Mouse (Mus musculus): Measurements from ENCODE around the gene Gale. TPM values are rescaled to one million over a fixed set of nuclear protein-coding genes. Genes with fewer than 3 reads are reported as not detected.
A peak's percentile ranks its signal among the peaks of the same experiment; 100 is the strongest.
"Not testable (repeated sequence)": the region's sequence is repeated elsewhere in the genome, so short reads cannot be mapped to it uniquely, and the experiment has no call there.

Gene Gale
- total and polyA plus RNA-seq, 3 experiments = 4.3 to 23.3 (median 10.9) TPM

- Histone ChIP-seq H3K36me3 (replicated peaks) (peaks cover 83% of the 10 kb centered on the region), H3K9me3 (replicated peaks) (peaks cover 2% of the 10 kb centered on the region; the same call in 1 of the 2 replicates), H3K27me3 (ENCODE audit: insufficient read depth, low read length) (no peaks in the 10 kb centered on the region), H3K4me3 (ENCODE audit: low read depth, low read length) (no peak overlapping the region), H3K4me1 (ENCODE audit: insufficient read depth, low read depth, low read length) (peaks cover 22% of the 10 kb centered on the region)
- ATAC-seq (ENCODE audit: extremely low read depth, insufficient number of reproducible peaks, low FRiP score, poor library complexity, severe bottlenecking) = no peak
- TF ChIP-seq TAL1 (conservative IDR thresholded peaks at IDR 0.05; ENCODE audit: low read depth, low read length) (no peak), POLR2AphosphoS5 (IDR thresholded peaks at IDR 0.05; ENCODE audit: insufficient replicate concordance, low read depth, low read length) (no peak), CTCF (IDR thresholded peaks at IDR 0.05; ENCODE audit: low read depth, low read length) (no peak), GATA2 (IDR thresholded peaks at IDR 0.05; ENCODE audit: borderline replicate concordance, low read depth, low read length) (no peak), GATA1 (IDR thresholded peaks at IDR 0.05; ENCODE audit: borderline replicate concordance, low read length) (no peak)
- no peak for DNase-seq (ENCODE audit: low spot score)
Measured at GRCm38 (mm10) chr4:135938858-135939257, 24.7 kb upstream of the Gale start.

- not testable (repeated sequence) for ATAC-seq (ENCODE audit: extremely low read depth, insufficient number of reproducible peaks, low FRiP score, poor library complexity, severe bottlenecking); H3K9me3 ChIP-seq (replicated peaks); H3K4me3 ChIP-seq (ENCODE audit: low read depth, low read length); DNase-seq (ENCODE audit: low spot score); H3K27me3 ChIP-seq (ENCODE audit: insufficient read depth, low read length)
- H3K36me3 ChIP-seq (replicated peaks) = peaks cover 65% of the 10 kb centered on the region
- peak; percentile 20; the same call in 1 of the 2 replicates for TF ChIP-seq CTCF (IDR thresholded peaks at IDR 0.05; ENCODE audit: low read depth, low read length)
- H3K4me1 ChIP-seq (ENCODE audit: insufficient read depth, low read depth, low read length) = peaks cover 16% of the 10 kb centered on the region
Measured at GRCm38 (mm10) chr4:135941026-135941425, 22.5 kb upstream of the Gale start.

GRCm38 (mm10) chr4:135942193-135942592 lies 21.3 kb upstream of the Gale start:
- Histone ChIP-seq H3K27me3 (ENCODE audit: insufficient read depth, low read length) (no peaks in the 10 kb centered on the region), H3K9me3 (replicated peaks) (peaks cover 2% of the 10 kb centered on the region; the same call in 1 of the 2 replicates), H3K4me1 (ENCODE audit: insufficient read depth, low read depth, low read length) (peaks cover 23% of the 10 kb centered on the region), H3K36me3 (replicated peaks) (peaks cover 53% of the 10 kb centered on the region), H3K4me3 (ENCODE audit: low read depth, low read length) (no peak overlapping the region)
- ATAC-seq (ENCODE audit: extremely low read depth, insufficient number of reproducible peaks, low FRiP score, poor library complexity, severe bottlenecking) (no peak), DNase-seq (ENCODE audit: low spot score) (no peak)
- TF ChIP-seq GATA2 (IDR thresholded peaks at IDR 0.05; ENCODE audit: borderline replicate concordance, low read depth, low read length) = no peak

GRCm38 (mm10) chr4:135943389-135943788 lies 20.1 kb upstream of the Gale start:
- no peaks in the 10 kb centered on the region for H3K27me3 ChIP-seq (ENCODE audit: insufficient read depth, low read length)
- no peak overlapping the region for H3K4me3 ChIP-seq (ENCODE audit: low read depth, low read length)
- TF ChIP-seq POLR2AphosphoS5 (IDR thresholded peaks at IDR 0.05; ENCODE audit: insufficient replicate concordance, low read depth, low read length) (no peak), GATA2 (IDR thresholded peaks at IDR 0.05; ENCODE audit: borderline replicate concordance, low read depth, low read length) (no peak), TAL1 (conservative IDR thresholded peaks at IDR 0.05; ENCODE audit: low read depth, low read length) (no peak), CTCF (IDR thresholded peaks at IDR 0.05; ENCODE audit: low read depth, low read length) (no peak), GATA1 (IDR thresholded peaks at IDR 0.05; ENCODE audit: borderline replicate concordance, low read length) (no peak)
- peaks cover 49% of the 10 kb centered on the region for H3K36me3 ChIP-seq (replicated peaks)
- DNase-seq (ENCODE audit: low spot score) (no peak), ATAC-seq (ENCODE audit: extremely low read depth, insufficient number of reproducible peaks, low FRiP score, poor library complexity, severe bottlenecking) (no peak)
- H3K4me1 ChIP-seq (ENCODE audit: insufficient read depth, low read depth, low read length) = peaks cover 31% of the 10 kb centered on the region
- H3K9me3 ChIP-seq (replicated peaks) = peaks cover 2% of the 10 kb centered on the region; the same call in 1 of the 2 replicates

- DNase-seq (ENCODE audit: low spot score) (no peak), ATAC-seq (ENCODE audit: extremely low read depth, insufficient number of reproducible peaks, low FRiP score, poor library complexity, severe bottlenecking) (no peak)
- H3K4me3 ChIP-seq (ENCODE audit: low read depth, low read length) = peak overlapping the region; percentile 92; the same call in 1 of the 2 replicates
- H3K36me3 ChIP-seq (replicated peaks) = peaks cover 47% of the 10 kb centered on the region
- H3K27me3 ChIP-seq (ENCODE audit: insufficient read depth, low read length) = no peaks in the 10 kb centered on the region
- TF ChIP-seq GATA2 (IDR thresholded peaks at IDR 0.05; ENCODE audit: borderline replicate concordance, low read depth, low read length) (no peak), GATA1 (IDR thresholded peaks at IDR 0.05; ENCODE audit: borderline replicate concordance, low read length) (no peak), POLR2AphosphoS5 (IDR thresholded peaks at IDR 0.05; ENCODE audit: insufficient replicate concordance, low read depth, low read length) (no peak), TAL1 (conservative IDR thresholded peaks at IDR 0.05; ENCODE audit: low read depth, low read length) (no peak), CTCF (IDR thresholded peaks at IDR 0.05; ENCODE audit: low read depth, low read length) (no peak)
- peaks cover 2% of the 10 kb centered on the region; the same call in 1 of the 2 replicates for H3K9me3 ChIP-seq (replicated peaks)
- H3K4me1 ChIP-seq (ENCODE audit: insufficient read depth, low read depth, low read length) = peaks cover 39% of the 10 kb centered on the region
Measured at GRCm38 (mm10) chr4:135945706-135946105, 17.8 kb upstream of the Gale start.

- ATAC-seq (ENCODE audit: extremely low read depth, insufficient number of reproducible peaks, low FRiP score, poor library complexity, severe bottlenecking) = peak; percentile 88
- Histone ChIP-seq H3K4me3 (ENCODE audit: low read depth, low read length) (peak within 1 kb of the TSS; percentile 92), H3K9me3 (replicated peaks) (0 out of 2 replicates have a peak, but pooled peaks cover 2% of the 10 kb centered on the region), H3K4me1 (ENCODE audit: insufficient read depth, low read depth, low read length) (peaks cover 39% of the 10 kb centered on the region), H3K36me3 (replicated peaks) (peaks cover 45% of the 10 kb centered on the region), H3K27me3 (ENCODE audit: insufficient read depth, low read length) (no peaks in the 10 kb centered on the region)
- DNase-seq (ENCODE audit: low spot score) = peak; percentile 96
- TF ChIP-seq POLR2AphosphoS5 (IDR thresholded peaks at IDR 0.05; ENCODE audit: insufficient replicate concordance, low read depth, low read length) (no peak), CTCF (IDR thresholded peaks at IDR 0.05; ENCODE audit: low read depth, low read length) (no peak), GATA1 (IDR thresholded peaks at IDR 0.05; ENCODE audit: borderline replicate concordance, low read length) (no peak), TAL1 (conservative IDR thresholded peaks at IDR 0.05; ENCODE audit: low read depth, low read length) (no peak), GATA2 (IDR thresholded peaks at IDR 0.05; ENCODE audit: borderline replicate concordance, low read depth, low read length) (no peak)
Measured at GRCm38 (mm10) chr4:135946278-135946658, 17.3 kb upstream of the Gale start, which contains the start of gene Hmgcl. Gene Hmgcl, plus strand, starts transcription at chr4:135946448.

Data from G1E (cell line).